Mouse (Mus musculus) cerebellum, adult 2 months (tissue): ENCODE results near the gene Atg101. TPM values are rescaled to one million over a fixed set of nuclear protein-coding genes. Genes with fewer than 3 reads are reported as not detected.

Experiments
- DNase-seq, 2 experiments: peaks; one replicate each; pipeline ENCODE4 v3.0.0; 2021
- H3K27ac ChIP-seq: fragments of 200-500 bp; 2 replicates; pipeline ENCODE4 v1.5.1; 2012; ENCODE audit warnings: low read length, control low read depth, inconsistent platforms; ENCODE audit not compliant: insufficient read depth
- H3K27me3 ChIP-seq: fragments of 200-500 bp; 2 replicates; pipeline ENCODE4 v1.6.1; 2012; ENCODE audit warnings: inconsistent platforms, mild to moderate bottlenecking, low read length, moderate library complexity; ENCODE audit not compliant: control insufficient read depth, insufficient read depth
- H3K4me1 ChIP-seq: fragments of 200-500 bp; 2 replicates; pipeline ENCODE4 v1.6.1; 2011; ENCODE audit warnings: low read length; ENCODE audit not compliant: control insufficient read depth, insufficient read depth
- H3K4me3 ChIP-seq: fragments of 200-500 bp; replicated peaks from 2 replicates; pipeline ENCODE3; 2011; ENCODE audit warnings: mild to moderate bottlenecking, low read depth, low read length, control low read depth; ENCODE audit not compliant: insufficient read depth
- CTCF ChIP-seq: fragments of 200-500 bp; IDR thresholded peaks from 2 replicates; pipeline ENCODE4 v1.5.1; 2011; ENCODE audit warnings: low read depth, mild to moderate bottlenecking, control low read depth, low read length, moderate library complexity, borderline replicate concordance; ENCODE audit not compliant: insufficient read depth
- POLR2A ChIP-seq: fragments of 200-500 bp; IDR thresholded peaks from 2 replicates; pipeline ENCODE4 v1.6.1; 2011; ENCODE audit warnings: low read length, control low read depth, borderline replicate concordance; ENCODE audit not compliant: insufficient read depth
- WGBS: fragments of 180-500 bp; shearing (Covaris S2); methylation state at CpG from one replicate; pipeline ENCODE4 v1.1.7; 2018; 5-methylcytosine and 5-hydroxymethylcytosine counted together
- polyA plus RNA-seq: library from polyadenylated mRNA; depleted of rRNA; stranded (reverse); fragments of >200 nt; gene quantifications from 2 replicates; pipeline ENCODE4 v1.2.3, GENCODE M21; 2012

Gene Atg101
- polyA plus RNA-seq, 1 experiment: 49.6 TPM

- DNase-seq: peak in 1 of 2 experiments; percentile 29
- Histone ChIP-seq H3K27ac (no peak overlapping the region), H3K27me3 (no peaks in the 10 kb centered on the region), H3K4me3 (no peak overlapping the region), H3K4me1 (0 out of 2 replicates have a peak, but pooled peaks cover 3% of the 10 kb centered on the region)
- TF ChIP-seq POLR2A (no peak), CTCF (no peak)
- 86% methylated on average over 29 of the region's 29 CpGs for WGBS
Observed at GRCm38 (mm10) chr15:101270101-101270820, 13.8 kb upstream of the Atg101 start.

DNA sequence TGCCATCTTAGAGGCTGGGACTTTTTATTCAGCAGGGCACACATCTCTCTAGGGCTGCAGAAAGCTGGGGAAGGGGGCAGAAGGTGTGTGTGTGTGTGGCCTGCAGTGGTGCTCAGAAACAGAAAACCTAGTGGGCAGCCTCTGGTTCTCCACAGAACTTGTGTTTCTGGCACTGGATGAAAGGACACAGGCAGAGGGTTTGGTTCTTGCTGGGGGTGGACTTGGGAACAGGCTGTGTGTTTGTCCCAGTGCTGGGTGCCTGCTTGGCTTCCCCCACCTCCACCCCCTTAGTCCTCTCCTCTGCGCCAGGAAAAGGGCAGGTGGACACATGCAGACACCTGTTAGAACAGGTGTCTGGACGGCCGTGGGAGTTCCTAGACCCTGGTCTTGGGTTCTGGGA is 13.0 kb upstream of the Atg101 start:
- TF ChIP-seq CTCF (no peak), POLR2A (no peak)
- no peak overlapping the region for H3K4me3 ChIP-seq
- DNase-seq: no peak
- H3K4me1 ChIP-seq: 0 out of 2 replicates have a peak, but pooled peaks cover 1% of the 10 kb centered on the region
- H3K27ac ChIP-seq: no peak overlapping the region
- H3K27me3 ChIP-seq: no peaks in the 10 kb centered on the region
- 36% methylated on average over 3 of the region's 3 CpGs for WGBS

- Histone ChIP-seq H3K4me3 (no peak overlapping the region), H3K4me1 (no peaks in the 10 kb centered on the region), H3K27me3 (no peaks in the 10 kb centered on the region), H3K27ac (no peak overlapping the region)
- WGBS: 68% methylated on average over 15 of the region's 15 CpGs
- DNase-seq: no peak
- no peak for TF ChIP-seq POLR2A
Observed at GRCm38 (mm10) chr15:101271513-101271912, 12.6 kb upstream of the Atg101 start.

- TF ChIP-seq CTCF (no peak), POLR2A (no peak)
- H3K4me1 ChIP-seq: no peaks in the 10 kb centered on the region
- 70% methylated on average over 6 of the region's 6 CpGs for WGBS
- H3K4me3 ChIP-seq: no peak overlapping the region
- no peak for DNase-seq
- no peak overlapping the region for H3K27ac ChIP-seq
- H3K27me3 ChIP-seq: no peaks in the 10 kb centered on the region
Observed at GRCm38 (mm10) chr15:101274380-101274779, 9.7 kb upstream of the Atg101 start.

- WGBS: 38% methylated on average over 11 of the region's 11 CpGs
- TF ChIP-seq POLR2A (no peak), CTCF (no peak)
- Histone ChIP-seq H3K27me3 (no peaks in the 10 kb centered on the region), H3K4me3 (no peak overlapping the region), H3K27ac (no peak overlapping the region), H3K4me1 (no peaks in the 10 kb centered on the region)
- DNase-seq: no peak
Observed at GRCm38 (mm10) chr15:101277351-101277899, 6.6 kb upstream of the Atg101 start.

GRCm38 (mm10) chr15:101278589-101278988 is 5.5 kb upstream of the Atg101 start:
- 52% methylated on average over 5 of the region's 5 CpGs for WGBS
- TF ChIP-seq CTCF: no peak
- no peak for TF ChIP-seq POLR2A
- 0 out of 2 replicates have a peak, but pooled peaks cover 2% of the 10 kb centered on the region for H3K4me1 ChIP-seq
- no peak overlapping the region for H3K27ac ChIP-seq
- no peak for DNase-seq
- no peak overlapping the region for H3K4me3 ChIP-seq
- H3K27me3 ChIP-seq: no peaks in the 10 kb centered on the region

- Histone ChIP-seq H3K27me3 (no peaks in the 10 kb centered on the region), H3K4me1 (0 out of 2 replicates have a peak, but pooled peaks cover 2% of the 10 kb centered on the region), H3K27ac (no peak overlapping the region), H3K4me3 (no peak overlapping the region)
- no peak for TF ChIP-seq CTCF
- no peak for TF ChIP-seq POLR2A
- DNase-seq: no peak
- 70% methylated on average over 12 of the region's 12 CpGs for WGBS
Observed at GRCm38 (mm10) chr15:101279430-101279999, 4.6 kb upstream of the Atg101 start.

DNA sequence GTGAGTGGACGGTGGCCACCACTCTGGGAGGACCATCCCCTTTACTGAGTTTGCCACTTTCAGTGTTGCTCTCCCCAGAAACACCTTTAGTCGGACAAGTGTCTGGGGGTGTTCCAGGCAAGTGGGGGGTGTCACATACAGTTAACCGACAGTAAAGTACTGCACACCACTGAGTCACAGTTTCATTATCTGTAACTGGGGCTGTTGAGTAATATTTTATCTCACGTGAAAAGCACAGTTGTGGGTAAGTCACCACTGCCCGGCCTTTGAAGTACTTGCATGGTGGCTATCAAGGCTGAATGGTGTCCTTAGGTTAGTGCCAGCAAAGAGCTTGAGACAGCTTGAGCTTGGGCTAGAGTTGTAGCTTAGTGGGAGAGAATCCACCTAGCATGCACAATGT is 1.6 kb upstream of the Atg101 start:
- TF ChIP-seq CTCF: no peak
- no peak for TF ChIP-seq POLR2A
- WGBS: 76% methylated on average over 5 of the region's 5 CpGs
- Histone ChIP-seq H3K4me3 (no peak overlapping the region), H3K4me1 (peaks cover 2% of the 10 kb centered on the region; the same call in 1 of the 2 replicates), H3K27ac (no peak overlapping the region), H3K27me3 (no peaks in the 10 kb centered on the region)
- DNase-seq: no peak
